Mouse (Mus musculus) lung, embryonic 15.5 days (tissue): Measurements from ENCODE around the gene Cops7a. TPM values are rescaled to one million over a fixed set of nuclear protein-coding genes. Genes with fewer than 3 reads are reported as not detected.
A peak's percentile ranks its signal among the peaks of the same experiment; 100 is the strongest.

Experiments used
- ATAC-seq: fragments of 200-750 bp; cut with Nextera tagmentation; 2 replicates; pipeline ENCODE4 v1.8.0; 2017; ENCODE audit warnings: moderate number of reproducible peaks, borderline replicate concordance; ENCODE audit not compliant: low FRiP score, low TSS enrichment; ENCODE audit errors: extremely low read depth
- H3K27ac ChIP-seq: fragments of 300-500 bp; sonication (generic); 2 replicates; pipeline ENCODE4 v1.5.1; 2015; ENCODE audit warnings: moderate library complexity, mild to moderate bottlenecking, inconsistent platforms
- H3K27me3 ChIP-seq: fragments of 300-500 bp; sonication (generic); 2 replicates; pipeline ENCODE4 v1.6.1; 2015; ENCODE audit warnings: inconsistent platforms
- H3K36me3 ChIP-seq: fragments of 300-500 bp; sonication (generic); 2 replicates; pipeline ENCODE4 v1.6.1; 2015; ENCODE audit warnings: inconsistent platforms
- H3K4me1 ChIP-seq: fragments of 300-500 bp; sonication (generic); 2 replicates; pipeline ENCODE4 v1.6.1; 2015; ENCODE audit warnings: inconsistent platforms
- H3K4me2 ChIP-seq: fragments of 300-500 bp; sonication (generic); 2 replicates; pipeline ENCODE4 v1.6.1; 2015; ENCODE audit warnings: inconsistent platforms, mild to moderate bottlenecking, moderate library complexity
- H3K4me3 ChIP-seq: fragments of 300-500 bp; sonication (generic); 2 replicates; pipeline ENCODE4 v1.5.1; 2015; ENCODE audit warnings: mild to moderate bottlenecking, inconsistent platforms
- H3K9ac ChIP-seq: fragments of 300-500 bp; sonication (generic); 2 replicates; pipeline ENCODE4 v1.6.1; 2015; ENCODE audit warnings: inconsistent platforms
- H3K9me3 ChIP-seq: fragments of 300-500 bp; sonication (generic); 2 replicates; pipeline ENCODE4 v1.6.1; 2016; ENCODE audit warnings: inconsistent platforms
- WGBS: fragments of 180-500 bp; shearing (Covaris S2); methylation state at CpG from one replicate; pipeline ENCODE4 v1.1.7; 2015; 5-methylcytosine and 5-hydroxymethylcytosine counted together
- polyA plus RNA-seq: library from polyadenylated mRNA; unstranded; fragments of >200 nt; fragmentation: Nextera tagmentation; extraction: Ambion mirVana; gene quantifications from 2 replicates; pipeline ENCODE4 v1.2.1, GENCODE M21; 2015

The Cops7a gene
- polyA plus RNA-seq, 1 experiment from 2014 or later = 151 TPM

DNA sequence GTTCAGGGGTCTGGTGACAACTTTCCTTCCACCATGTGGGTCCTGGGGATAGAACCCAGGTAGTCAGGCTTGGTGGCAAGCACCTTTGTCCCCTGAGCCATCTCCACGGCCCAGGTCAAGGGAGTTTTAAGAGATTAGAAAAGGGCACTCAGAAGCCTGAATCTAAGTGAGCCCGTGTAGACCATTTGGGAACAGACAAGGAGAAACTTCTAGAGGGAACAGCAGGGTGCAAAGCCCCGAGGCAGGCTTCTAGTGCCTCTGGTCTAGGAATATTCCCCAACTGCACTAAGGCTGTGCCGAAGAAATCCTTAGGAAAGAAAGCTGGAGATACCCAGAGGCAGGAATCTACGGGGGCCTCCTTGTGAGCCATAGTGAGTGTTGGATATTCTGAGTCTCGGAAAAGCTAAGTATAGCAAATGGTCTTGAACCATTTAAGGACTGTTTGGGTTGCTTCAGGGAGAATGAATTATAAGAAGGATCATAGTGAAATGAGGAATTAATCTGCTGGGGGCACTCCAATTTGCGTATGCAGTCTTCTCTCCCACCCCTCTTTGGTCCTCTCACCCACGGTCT, 30.6 kb upstream of the Cops7a start:
- Histone ChIP-seq H3K9ac (no peak overlapping the region), H3K4me2 (peak overlapping the region; percentile 87; the same call in 1 of the 2 replicates), H3K36me3 (no peaks in the 10 kb centered on the region), H3K4me1 (peaks cover 17% of the 10 kb centered on the region), H3K4me3 (peak overlapping the region; percentile 42; the same call in 1 of the 2 replicates), H3K27ac (no peak overlapping the region), H3K9me3 (no peaks in the 10 kb centered on the region), H3K27me3 (peaks cover 95% of the 10 kb centered on the region)
- WGBS = 44% methylated on average over 8 of the region's 8 CpGs
- no peak for ATAC-seq

DNA sequence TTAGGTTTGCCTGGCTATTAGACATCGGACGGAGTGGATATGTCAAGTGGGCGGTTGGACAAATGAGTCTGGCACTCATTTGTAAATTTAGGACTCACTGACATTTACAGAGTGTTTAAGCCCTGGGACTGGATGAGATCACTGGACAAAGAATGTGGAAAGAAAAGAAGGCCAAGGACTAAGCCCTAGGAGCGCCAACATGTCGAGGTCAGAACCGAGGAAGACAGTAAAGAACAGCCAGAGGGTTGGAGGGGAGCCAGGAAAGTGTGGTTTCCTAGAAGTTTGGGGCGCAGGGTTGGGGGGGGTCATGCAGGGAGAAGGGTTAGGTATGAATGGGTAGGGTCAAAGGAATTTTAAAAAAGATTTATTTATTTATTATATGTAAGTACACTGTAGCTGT, 29.9 kb upstream of the Cops7a start:
- ATAC-seq = no peak
- Histone ChIP-seq H3K36me3 (no peaks in the 10 kb centered on the region), H3K4me2 (no peak overlapping the region), H3K4me1 (peaks cover 17% of the 10 kb centered on the region), H3K9ac (no peak overlapping the region), H3K4me3 (no peak overlapping the region), H3K27ac (no peak overlapping the region), H3K27me3 (peaks cover 89% of the 10 kb centered on the region), H3K9me3 (no peaks in the 10 kb centered on the region)
- 70% methylated on average over 7 of the region's 7 CpGs for WGBS

DNA sequence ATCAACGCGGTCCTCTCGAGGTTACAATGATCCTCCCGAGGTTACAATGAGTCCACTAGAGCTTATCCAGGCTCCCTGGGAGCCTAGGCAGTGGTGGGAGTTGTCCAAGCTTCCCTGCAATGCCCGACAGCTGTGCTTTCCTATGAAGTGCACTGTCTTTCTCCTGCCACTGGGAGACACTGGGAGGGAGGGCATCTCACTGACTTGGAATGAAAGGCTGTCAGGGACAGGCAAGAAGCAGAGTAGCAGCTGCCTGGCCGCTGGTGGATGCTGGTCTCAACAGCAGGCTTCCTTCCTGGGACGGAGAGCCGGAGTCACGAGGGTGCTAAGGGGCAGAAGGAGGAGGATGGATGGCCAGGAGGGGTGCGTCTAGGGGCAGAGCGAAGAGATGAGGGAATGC, 28.5 kb upstream of the Cops7a start:
- ATAC-seq = no peak
- Histone ChIP-seq H3K27me3 (peaks cover 75% of the 10 kb centered on the region), H3K9me3 (no peaks in the 10 kb centered on the region), H3K36me3 (no peaks in the 10 kb centered on the region), H3K27ac (no peak overlapping the region), H3K4me3 (no peak overlapping the region), H3K9ac (no peak overlapping the region), H3K4me2 (no peak overlapping the region), H3K4me1 (peaks cover 17% of the 10 kb centered on the region)
- 14% methylated on average over 11 of the region's 11 CpGs for WGBS

DNA sequence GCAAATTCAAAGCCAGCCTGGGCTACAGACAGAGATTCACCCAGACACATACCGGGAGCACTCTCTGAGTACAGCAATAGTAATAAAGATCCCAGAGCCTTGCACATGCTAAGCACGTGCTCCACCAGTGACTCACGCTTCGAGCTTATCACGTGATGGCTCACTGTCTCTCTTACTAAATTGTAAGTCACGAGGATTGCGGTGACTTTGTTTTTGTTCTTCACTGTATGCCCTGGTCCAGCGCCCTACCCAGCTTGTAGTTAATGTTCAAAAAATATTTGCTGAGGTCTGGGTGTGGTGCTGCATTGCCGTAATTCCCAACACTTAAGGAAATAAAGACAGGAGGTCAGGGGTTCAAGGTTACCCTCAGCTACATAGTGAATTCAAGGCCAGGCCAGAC, 28.0 kb upstream of the Cops7a start:
- Histone ChIP-seq H3K36me3 (no peaks in the 10 kb centered on the region), H3K4me2 (no peak overlapping the region), H3K4me3 (no peak overlapping the region), H3K27ac (no peak overlapping the region), H3K9me3 (no peaks in the 10 kb centered on the region), H3K9ac (no peak overlapping the region), H3K4me1 (peaks cover 14% of the 10 kb centered on the region), H3K27me3 (peaks cover 70% of the 10 kb centered on the region)
- ATAC-seq = no peak
- 72% methylated on average over 9 of the region's 9 CpGs for WGBS

DNA sequence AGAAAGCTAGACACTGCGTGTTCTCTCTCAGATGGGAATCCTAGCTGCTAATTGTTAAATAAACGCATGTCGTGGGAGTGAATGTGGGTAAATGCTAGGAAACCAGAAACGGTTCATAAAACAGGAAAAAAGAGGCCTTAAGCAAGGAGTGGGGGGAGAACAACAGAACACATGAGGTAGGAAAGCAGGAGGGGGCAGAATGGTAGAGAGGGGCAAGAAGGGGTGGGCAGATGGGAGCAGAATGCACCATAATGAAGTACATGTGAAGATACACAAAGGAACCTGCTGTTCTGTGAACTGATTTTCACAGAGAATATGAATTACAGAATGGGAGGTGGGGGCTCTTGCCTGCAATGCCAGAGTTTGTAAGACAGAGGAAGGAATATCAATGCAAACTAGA, 26.9 kb upstream of the Cops7a start:
- WGBS = 64% methylated on average over 4 of the region's 4 CpGs
- H3K4me3 ChIP-seq = no peak overlapping the region
- no peak overlapping the region for H3K27ac ChIP-seq
- no peaks in the 10 kb centered on the region for H3K9me3 ChIP-seq
- peaks cover 11% of the 10 kb centered on the region for H3K4me1 ChIP-seq
- no peak for ATAC-seq
- H3K27me3 ChIP-seq = peaks cover 59% of the 10 kb centered on the region
- no peak overlapping the region for H3K4me2 ChIP-seq
- no peaks in the 10 kb centered on the region for H3K36me3 ChIP-seq
- H3K9ac ChIP-seq = no peak overlapping the region

DNA sequence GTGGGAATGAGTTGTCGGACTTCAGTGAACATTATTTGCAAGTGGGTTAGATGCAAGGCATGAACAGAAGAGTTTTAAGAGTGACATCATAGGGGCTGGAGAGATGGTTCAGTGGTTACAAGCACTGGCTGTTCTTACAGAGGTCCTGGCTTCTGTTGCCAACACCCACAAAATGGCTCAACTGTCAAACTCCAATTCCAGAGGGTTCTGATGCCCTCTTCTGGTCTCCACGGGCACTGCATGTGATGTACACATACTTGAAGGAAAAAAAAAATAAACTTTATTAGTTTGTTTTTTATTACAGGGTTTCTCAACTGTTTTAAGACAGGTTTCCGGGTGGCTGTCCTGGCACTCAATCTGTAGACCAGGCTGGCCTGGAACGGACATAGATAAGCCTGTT, 2.4 kb upstream of the Cops7a start:
- Histone ChIP-seq H3K4me1 (peaks cover 17% of the 10 kb centered on the region), H3K4me3 (no peak overlapping the region), H3K4me2 (no peak overlapping the region), H3K36me3 (peaks cover 11% of the 10 kb centered on the region; the same call in 1 of the 2 replicates), H3K27me3 (no peaks in the 10 kb centered on the region), H3K27ac (no peak overlapping the region), H3K9me3 (no peaks in the 10 kb centered on the region), H3K9ac (no peak overlapping the region)
- WGBS = 63% methylated on average over 4 of the region's 4 CpGs
- no peak for ATAC-seq

DNA sequence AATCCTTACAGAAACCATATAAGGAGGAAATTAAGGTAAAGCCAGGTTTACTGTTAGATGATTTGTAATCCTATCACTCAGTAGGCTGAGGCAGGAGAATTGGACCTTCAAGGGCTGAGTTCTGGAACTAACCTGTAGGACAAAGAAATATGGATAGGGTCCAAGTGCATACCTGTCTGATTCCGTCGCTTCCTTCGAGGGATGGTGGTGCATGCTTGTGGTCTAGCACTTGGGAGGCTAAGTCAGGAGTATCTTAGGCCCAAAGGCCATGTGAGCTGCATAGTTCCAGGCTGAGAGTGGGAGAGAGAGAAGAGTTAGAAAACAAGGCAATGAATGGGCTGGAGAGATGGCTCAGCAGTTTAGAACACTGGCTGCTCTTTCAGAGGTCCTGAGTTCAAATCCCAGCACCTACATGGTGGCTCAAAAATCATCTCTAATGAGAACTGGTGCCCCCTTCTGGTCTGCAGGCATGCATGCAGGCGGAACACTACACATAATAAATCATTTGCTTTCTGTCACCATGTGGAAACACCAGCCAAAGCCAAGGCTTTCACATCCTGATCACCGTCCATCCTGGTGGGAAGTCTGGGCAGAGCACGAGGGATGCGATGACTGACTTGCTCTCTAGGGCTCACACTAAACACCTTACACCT, 1.3 kb upstream of the Cops7a start:
- Histone ChIP-seq H3K27ac (no peak overlapping the region), H3K36me3 (peaks cover 22% of the 10 kb centered on the region), H3K4me1 (peaks cover 17% of the 10 kb centered on the region), H3K9ac (no peak overlapping the region), H3K9me3 (no peaks in the 10 kb centered on the region), H3K4me3 (peak overlapping the region; percentile 63), H3K4me2 (peak overlapping the region; percentile 96), H3K27me3 (no peaks in the 10 kb centered on the region)
- WGBS = 92% methylated on average over 7 of the region's 7 CpGs
- no peak for ATAC-seq

DNA sequence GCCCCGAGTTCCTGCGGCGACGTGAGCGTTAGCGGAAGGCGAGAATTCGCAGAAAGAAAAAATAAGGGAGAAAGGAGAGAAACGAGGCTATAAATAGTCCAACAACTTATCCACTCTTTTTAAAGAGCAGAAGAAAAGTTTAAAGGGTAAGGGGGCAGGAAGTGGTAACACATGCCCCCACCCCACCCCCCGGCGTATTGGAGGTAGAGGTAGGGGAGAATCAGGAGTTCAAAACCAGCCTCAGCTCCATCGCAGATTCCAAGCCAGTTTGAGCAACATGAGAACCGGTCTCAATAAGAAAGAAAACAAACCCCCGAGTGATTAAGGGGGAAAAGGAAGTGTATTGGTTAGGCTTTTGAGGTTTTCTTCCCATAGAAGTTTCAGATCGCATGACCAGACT, 409 bp upstream of the Cops7a start:
- H3K4me3 ChIP-seq = peak overlapping the region; percentile 63
- no peak for ATAC-seq
- peak overlapping the region; percentile 90 for H3K27ac ChIP-seq
- H3K9me3 ChIP-seq = no peaks in the 10 kb centered on the region
- H3K36me3 ChIP-seq = peaks cover 28% of the 10 kb centered on the region
- peak overlapping the region; percentile 80 for H3K9ac ChIP-seq
- peaks cover 17% of the 10 kb centered on the region for H3K4me1 ChIP-seq
- no peaks in the 10 kb centered on the region for H3K27me3 ChIP-seq
- peak overlapping the region; percentile 96 for H3K4me2 ChIP-seq
- 9% methylated on average over 15 of the region's 15 CpGs for WGBS

DNA sequence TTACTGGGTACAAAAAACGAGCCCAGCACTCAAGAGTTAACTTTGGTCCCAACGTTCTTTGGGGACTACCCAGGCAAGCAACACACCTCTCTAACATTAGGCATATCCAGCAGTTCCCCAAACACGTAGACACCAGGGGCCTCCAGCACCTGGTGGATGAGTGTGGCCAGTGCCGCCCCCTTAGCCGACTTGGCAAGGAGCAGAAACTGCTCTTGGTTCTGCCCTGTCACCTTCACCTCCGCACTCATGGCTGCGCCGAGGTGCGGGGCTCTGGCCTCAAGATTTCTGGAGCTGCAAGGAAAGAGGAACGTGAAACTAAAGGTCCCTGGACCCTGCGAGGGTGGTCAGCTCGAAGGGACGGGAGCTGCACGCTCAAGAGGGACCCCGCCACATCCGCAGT, 700 bp downstream of the Cops7a start:
- Histone ChIP-seq H3K36me3 (peaks cover 38% of the 10 kb centered on the region), H3K27ac (peak overlapping the region; percentile 90), H3K4me1 (peaks cover 17% of the 10 kb centered on the region), H3K4me3 (peak overlapping the region; percentile 63), H3K9ac (peak overlapping the region; percentile 80), H3K9me3 (no peaks in the 10 kb centered on the region), H3K4me2 (peak overlapping the region; percentile 96), H3K27me3 (no peaks in the 10 kb centered on the region)
- 20% methylated on average over 15 of the region's 16 CpGs for WGBS
- 0 out of 2 replicates have a peak, but pooled peaks have one; percentile 13 for ATAC-seq

DNA sequence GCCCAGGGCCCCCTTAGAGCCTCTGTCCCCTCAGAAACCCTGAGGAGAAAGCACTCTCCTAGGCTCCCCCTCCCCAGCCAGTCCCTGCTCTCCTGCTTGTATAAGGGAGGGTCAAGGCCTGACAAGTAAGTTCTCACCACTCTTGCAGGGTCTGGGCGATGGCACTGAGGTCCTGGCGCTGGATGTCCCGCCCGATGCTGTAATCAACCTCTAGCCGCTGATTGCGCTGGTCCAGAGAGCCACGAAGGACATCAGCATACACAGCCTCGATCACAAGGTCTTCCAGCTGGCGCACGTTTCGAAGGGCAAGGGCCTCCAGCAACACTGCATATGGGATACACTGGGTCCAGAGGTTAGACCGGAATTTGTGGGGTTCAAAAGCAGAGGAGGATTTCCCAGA, 4.3 kb downstream of the Cops7a start:
- H3K27ac ChIP-seq = no peak overlapping the region

DNA sequence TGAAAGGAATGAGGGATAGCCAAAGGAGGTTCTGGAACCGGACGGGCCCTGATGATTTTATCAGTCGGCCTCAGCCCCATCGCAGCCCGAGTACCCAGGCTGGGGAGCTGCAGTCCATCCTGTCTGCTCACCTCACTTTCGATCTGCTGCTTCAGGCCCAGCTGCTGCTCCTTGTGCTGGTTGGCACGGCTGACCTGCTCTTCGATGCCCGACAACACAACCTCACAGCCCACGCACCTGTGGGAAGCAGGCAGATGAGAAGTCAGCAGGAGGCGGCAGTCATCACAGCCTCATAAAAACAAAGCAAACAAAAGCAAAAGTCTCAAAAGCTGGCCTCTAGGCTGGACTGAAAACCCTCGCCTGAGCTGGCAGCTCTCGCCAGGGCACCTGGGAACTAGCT, 5.4 kb downstream of the Cops7a start:
- H3K4me3 ChIP-seq = no peak overlapping the region
- no peaks in the 10 kb centered on the region for H3K9me3 ChIP-seq
- H3K9ac ChIP-seq = no peak overlapping the region
- no peak overlapping the region for H3K27ac ChIP-seq
- peaks cover 10% of the 10 kb centered on the region for H3K4me1 ChIP-seq
- WGBS = 90% methylated on average over 13 of the region's 13 CpGs
- H3K27me3 ChIP-seq = no peaks in the 10 kb centered on the region
- no peak overlapping the region for H3K4me2 ChIP-seq
- peaks cover 59% of the 10 kb centered on the region for H3K36me3 ChIP-seq
- no peak for ATAC-seq

More for the DNA sequence above, 4.3 kb downstream of the Cops7a start:
- WGBS = 92% methylated on average over 12 of the region's 12 CpGs
- H3K36me3 ChIP-seq = peaks cover 59% of the 10 kb centered on the region
- H3K4me3 ChIP-seq = no peak overlapping the region
- no peaks in the 10 kb centered on the region for H3K9me3 ChIP-seq
- H3K4me1 ChIP-seq = peaks cover 11% of the 10 kb centered on the region
- H3K27me3 ChIP-seq = no peaks in the 10 kb centered on the region
- no peak overlapping the region for H3K9ac ChIP-seq
- H3K4me2 ChIP-seq = no peak overlapping the region
- ATAC-seq = no peak

DNA sequence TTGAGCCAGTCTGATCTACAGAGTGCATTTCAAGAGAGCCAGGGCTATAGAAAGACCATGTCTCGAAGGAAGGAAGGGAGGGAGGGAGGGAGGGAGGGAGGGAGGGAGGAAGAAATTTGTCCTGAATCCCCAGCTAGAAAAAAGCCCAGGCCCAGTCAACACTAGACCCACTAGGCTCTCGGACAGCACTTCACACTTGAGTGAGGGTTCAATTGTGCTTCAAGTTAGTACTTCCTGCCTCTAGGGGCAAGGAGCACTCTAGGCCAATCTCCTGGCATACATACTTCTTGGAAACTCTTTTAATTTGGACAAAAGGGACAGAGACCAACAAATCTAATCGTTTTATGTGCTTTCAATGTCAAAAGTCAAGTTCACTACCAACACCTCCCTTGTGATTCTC, 7.2 kb downstream of the Cops7a start:
- no peak overlapping the region for H3K4me2 ChIP-seq
- no peak overlapping the region for H3K9ac ChIP-seq
- WGBS = 64% methylated on average over 3 of the region's 3 CpGs
- H3K4me1 ChIP-seq = no peaks in the 10 kb centered on the region
- no peak overlapping the region for H3K27ac ChIP-seq
- no peak for ATAC-seq
- H3K9me3 ChIP-seq = no peaks in the 10 kb centered on the region
- no peak overlapping the region for H3K4me3 ChIP-seq
- peaks cover 57% of the 10 kb centered on the region for H3K36me3 ChIP-seq
- no peaks in the 10 kb centered on the region for H3K27me3 ChIP-seq
